Mouse (Mus musculus): Measurements from ENCODE around the gene Agbl4.

Agbl4 gene

GRCm38 (mm10) chr4:111255499-111255898, 858.0 kb downstream of the Agbl4 start:
- DNase-seq (ENCODE audit: low read depth, low spot score), result peak; percentile 33

- peak; percentile 11 for DNase-seq (ENCODE audit: low read depth, low spot score)
Measured at GRCm38 (mm10) chr4:111256931-111257330, 859.5 kb downstream of the Agbl4 start.

DNA sequence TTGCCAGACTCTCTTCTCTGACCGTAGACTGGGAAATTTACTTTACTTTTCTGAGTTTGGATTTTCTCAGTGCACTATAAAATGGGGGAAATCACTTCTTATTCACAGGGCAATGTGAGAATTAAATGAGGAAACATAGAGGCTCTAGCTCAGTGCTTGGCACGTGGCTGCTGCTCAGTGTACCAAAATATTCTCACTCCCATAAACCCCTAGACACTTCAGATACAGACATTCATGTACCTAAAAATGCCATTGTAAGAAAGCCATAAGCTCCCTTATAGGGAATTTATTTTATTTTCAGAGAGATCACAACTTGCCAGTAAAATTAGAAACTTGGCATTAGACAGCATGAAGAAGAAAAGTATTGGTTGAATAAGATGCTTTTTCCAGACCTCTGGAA, 883.5 kb downstream of the Agbl4 start:
- DNase-seq (ENCODE audit: low read depth, low spot score), result peak; percentile 64

- DNase-seq (ENCODE audit: low read depth, low spot score), result peak; percentile 71
Measured at GRCm38 (mm10) chr4:111281836-111282235, 884.4 kb downstream of the Agbl4 start.

- DNase-seq (ENCODE audit: low read depth, low spot score), result no peak
Measured at GRCm38 (mm10) chr4:111284625-111285024, 887.2 kb downstream of the Agbl4 start.

GRCm38 (mm10) chr4:111294528-111295241, 897.2 kb downstream of the Agbl4 start:
- no peak for DNase-seq (ENCODE audit: low read depth, low spot score)

DNA sequence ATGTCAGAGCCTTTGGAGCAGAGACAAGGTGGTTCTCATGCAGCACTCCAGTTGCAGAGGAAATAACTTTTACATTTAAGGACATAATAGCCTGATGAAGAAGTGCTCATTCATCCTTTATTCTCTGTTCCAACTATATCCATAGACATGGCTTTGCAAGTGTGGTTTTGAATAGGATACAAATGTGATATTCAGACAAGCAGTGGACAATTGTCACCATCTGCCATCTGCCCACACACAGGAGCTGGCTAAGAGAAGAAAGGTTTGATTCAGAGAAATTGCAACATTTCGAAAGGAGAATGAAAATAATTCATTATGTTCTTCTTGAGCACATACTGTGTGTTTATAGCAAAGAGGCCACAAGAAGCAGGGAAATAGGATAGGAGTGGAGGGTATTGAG, 909.1 kb downstream of the Agbl4 start:
- DNase-seq (ENCODE audit: low read depth, low spot score), result peak; percentile 84

GRCm38 (mm10) chr4:111307166-111307565, 909.7 kb downstream of the Agbl4 start:
- DNase-seq (ENCODE audit: low read depth, low spot score), result no peak

- DNase-seq (ENCODE audit: low read depth, low spot score), result peak; percentile 85
Measured at GRCm38 (mm10) chr4:111307633-111308032, 910.2 kb downstream of the Agbl4 start.

GRCm38 (mm10) chr4:111308572-111309288, 911.3 kb downstream of the Agbl4 start:
- peak; percentile 44 for DNase-seq (ENCODE audit: low read depth, low spot score)

GRCm38 (mm10) chr4:111327094-111327493, 929.6 kb downstream of the Agbl4 start:
- peak; percentile 91 for DNase-seq (ENCODE audit: low read depth, low spot score)

DNA sequence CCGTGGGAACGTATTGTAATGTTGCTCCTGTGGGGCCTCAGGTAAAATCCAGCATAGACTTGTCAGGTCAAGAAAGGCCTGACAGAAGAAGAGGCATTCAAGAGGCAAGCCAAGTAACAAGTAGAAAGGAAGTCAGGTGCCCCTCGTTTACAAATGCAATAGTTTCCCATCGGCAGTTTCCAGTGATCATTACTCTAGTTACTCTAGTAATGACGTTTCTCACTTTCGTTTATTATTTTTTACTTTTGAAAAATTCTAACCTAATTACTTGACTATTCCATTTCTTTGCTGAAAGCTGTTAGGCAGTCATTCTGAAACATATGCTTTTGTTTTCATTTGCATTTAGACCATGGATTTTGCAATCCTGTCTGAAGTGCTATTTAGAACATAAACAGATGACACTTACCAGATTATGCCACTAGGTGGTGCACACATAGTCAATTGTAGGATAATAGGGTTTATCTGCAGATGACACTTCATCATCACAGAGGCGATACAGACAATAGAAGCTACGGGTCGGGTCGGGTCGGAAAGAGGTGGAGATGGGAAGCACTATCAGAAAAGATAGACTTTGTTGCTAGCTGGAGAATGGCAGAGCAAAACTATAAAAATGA, 930.4 kb downstream of the Agbl4 start:
- DNase-seq (ENCODE audit: low read depth, low spot score), result peak; percentile 80

DNA sequence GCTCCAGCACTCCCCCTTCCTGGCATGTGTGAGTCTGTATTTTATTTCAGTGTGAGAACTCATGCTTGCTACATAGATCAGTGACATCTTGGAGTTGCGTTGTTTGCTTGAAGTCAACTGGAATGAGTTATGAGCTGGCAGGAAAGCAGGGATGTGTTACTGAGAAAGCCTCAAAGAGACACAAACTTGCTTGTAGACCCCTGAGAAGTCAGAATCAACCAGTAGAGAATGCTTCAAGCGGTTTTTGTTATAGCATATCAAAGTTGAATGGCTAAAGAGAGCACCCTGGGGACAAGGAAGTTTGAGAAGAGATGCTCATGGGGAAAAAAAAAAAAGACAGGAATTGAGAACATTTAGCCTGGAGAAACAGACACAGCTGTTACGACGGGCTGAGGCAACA, 932.0 kb downstream of the Agbl4 start:
- peak; percentile 21 for DNase-seq (ENCODE audit: low read depth, low spot score)

- peak; percentile 30 for DNase-seq (ENCODE audit: low read depth, low spot score)
Measured at GRCm38 (mm10) chr4:111332864-111333263, 935.4 kb downstream of the Agbl4 start.

GRCm38 (mm10) chr4:111349965-111350364, 952.5 kb downstream of the Agbl4 start:
- DNase-seq (ENCODE audit: low read depth, low spot score), result no peak

GRCm38 (mm10) chr4:111350615-111351525, 953.4 kb downstream of the Agbl4 start:
- DNase-seq (ENCODE audit: low read depth, low spot score), result no peak

DNA sequence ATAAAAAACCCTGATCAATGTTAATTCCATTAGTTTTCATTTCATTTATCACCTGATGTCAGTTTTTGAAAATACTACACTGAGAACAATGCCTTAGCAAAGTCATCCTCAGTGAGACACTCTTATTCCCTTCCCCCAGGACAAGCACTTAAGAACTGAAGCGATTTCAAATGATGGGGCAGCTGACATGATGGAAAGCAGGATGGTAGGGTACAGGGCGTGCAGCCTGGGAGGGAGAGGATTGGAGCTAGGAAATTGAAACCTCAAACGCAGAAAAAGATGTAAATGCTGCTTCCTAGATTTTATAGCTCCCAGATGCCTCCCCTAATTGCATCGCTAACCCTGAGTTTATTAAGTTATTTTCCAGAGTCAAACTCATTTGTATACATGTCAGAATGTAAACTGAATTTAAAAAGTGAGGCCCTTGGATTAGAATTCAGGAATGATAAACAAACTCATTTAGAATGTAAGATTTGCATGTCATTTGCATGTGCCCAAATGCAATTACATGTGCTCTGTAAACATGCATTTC, 959.2 kb downstream of the Agbl4 start:
- no peak for DNase-seq (ENCODE audit: low read depth, low spot score)

GRCm38 (mm10) chr4:111357176-111357575, 959.7 kb downstream of the Agbl4 start:
- no peak for DNase-seq (ENCODE audit: low read depth, low spot score)

GRCm38 (mm10) chr4:111364199-111364598, 966.7 kb downstream of the Agbl4 start:
- peak; percentile 57 for DNase-seq (ENCODE audit: low read depth, low spot score)

DNA sequence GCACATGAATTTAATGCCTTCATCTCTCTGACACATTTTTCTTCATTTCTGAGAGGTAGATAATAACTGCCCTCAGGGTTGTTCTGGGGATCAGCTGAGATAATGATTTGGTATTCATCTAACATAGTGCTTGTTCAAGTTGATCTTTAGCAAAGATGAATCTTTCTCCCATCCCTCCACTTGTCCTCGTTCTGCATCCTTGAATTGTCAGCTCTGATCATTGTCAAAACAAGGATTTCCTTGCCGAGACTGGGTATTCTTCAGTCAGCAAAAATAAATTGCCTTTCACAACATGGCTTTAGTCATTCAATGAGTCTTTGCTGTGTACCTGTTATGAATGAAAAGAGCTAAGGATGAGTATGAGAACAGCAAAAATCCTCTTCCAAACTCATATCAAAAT, 970.3 kb downstream of the Agbl4 start:
- DNase-seq (ENCODE audit: low read depth, low spot score), result peak; percentile 10

- DNase-seq (ENCODE audit: low read depth, low spot score), result no peak
Measured at GRCm38 (mm10) chr4:111377159-111377558, 979.7 kb downstream of the Agbl4 start.

Data from brain, adult 2 months (tissue).